Mouse (Mus musculus) WW6 (cell line): Measurements from ENCODE around the gene Bcl11b.

Experiments used
- DNase-seq: peaks from one replicate; pipeline ENCODE4 v3.0.0-alpha.2; 2013; ENCODE audit warnings: low read depth, low spot score

Gene Bcl11b

DNA sequence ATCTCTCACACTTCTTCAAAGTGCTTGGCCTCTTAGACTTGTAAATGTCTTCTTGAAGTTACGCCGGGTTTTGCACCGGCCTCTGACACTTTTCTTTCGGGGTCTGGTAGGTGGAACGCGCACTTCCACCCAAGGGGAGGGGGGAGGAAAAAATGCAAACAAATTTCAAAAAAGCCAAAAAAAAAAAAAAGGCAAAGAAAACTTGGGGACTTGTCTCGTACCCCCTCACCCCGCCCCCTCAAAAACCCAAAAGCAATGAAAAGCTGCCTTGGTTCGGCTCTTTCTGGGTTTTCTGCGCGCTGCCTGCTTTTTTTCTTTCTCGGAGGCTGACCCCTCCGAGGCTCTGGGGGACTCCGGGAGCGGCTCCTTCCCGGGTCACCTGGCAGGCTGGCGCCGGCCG is at the start of gene Bcl11b:
TSS of gene Bcl11b (minus strand) at position 120 of the 400 bp plus-strand sequence.
- no peak for DNase-seq

DNA sequence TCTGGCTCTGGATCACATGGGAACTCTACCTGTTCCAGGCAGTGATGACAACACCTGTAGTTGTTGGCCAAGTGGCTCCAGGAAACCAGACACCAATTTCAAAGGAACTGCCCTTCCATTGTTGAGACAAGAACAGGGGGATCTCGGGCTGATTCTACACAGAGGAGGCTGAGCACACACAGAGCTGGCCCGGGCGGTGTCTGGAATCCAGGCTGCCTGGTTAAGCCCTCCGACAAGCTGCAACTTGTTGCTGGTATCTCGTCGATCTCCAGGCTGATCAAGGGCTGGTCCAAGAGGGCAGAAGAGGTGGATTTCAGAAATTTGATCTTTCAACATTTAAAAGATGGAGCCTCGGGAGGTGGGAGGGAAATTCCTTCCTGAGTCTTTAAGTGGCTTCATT is 47.6 kb upstream of the Bcl11b start:
- no peak for DNase-seq

DNA sequence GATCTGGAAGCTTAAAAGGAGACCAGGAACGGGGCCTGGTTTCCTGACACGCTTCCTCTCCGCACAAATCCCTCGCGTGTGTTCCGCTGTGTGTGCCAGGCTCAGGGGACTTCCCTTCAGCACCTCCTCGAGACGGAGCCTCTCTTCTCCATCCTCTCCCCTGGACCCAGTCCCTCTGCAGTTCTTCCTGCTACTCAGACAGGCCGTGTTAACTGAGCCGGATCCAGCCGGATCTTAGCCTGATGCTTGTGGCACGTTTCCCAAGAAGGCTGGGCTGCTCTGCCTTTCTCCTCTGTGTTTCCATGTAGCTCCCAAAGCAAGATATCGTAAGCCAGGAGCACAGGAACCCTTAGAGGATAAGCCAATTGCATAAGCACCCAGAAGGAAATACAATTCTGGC is 46.2 kb upstream of the Bcl11b start:
- DNase-seq: no peak

DNA sequence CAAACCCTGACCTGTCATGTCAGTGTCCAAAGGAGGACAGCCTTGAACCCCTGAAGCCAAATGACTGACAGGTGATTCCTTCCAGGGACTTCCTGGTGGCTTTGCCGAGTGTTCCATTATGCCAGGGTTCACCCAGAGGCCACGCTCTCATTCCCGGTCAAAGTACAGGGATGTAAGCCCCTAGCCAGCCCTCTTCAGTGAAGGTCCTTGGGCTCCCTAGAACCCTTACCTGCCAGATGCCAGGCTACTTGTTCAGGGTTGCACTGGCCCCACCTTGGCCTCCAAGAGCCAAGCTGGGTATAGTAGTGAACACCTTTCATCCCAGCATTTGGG is 38.8 kb upstream of the Bcl11b start:
- DNase-seq: no peak

DNA sequence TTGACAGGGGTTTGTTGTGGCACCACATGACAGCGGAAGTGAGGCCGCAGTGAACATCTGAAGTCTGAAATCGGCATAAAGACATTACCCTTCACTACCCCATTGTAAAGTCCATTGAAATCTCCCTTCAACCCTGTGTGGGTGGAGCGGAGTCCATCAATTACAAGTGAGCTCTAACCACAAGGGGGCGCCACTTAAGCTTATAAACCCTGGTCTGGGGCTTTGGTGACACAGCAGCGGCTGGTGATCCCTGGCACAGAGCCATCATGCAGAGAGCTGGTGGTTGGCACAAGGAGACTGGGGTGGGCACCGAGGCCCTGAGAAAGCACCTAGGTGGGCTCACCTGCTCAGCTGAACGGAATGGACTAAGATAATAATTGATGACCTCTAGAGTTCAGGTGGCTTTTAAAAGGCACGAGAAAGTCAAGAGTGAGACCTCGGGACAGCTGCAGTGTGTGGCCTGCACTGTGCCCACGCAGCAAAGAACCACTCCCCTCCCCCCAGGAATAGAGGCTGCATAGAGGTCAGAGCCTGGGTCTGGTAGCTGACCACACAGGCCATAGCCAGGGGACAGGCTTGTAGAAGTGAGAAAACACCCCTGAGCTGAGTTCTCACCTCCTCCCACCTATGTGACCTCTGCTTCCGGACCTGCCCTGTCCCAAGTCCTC is 38.3 kb upstream of the Bcl11b start:
- DNase-seq: peak; percentile 38

DNA sequence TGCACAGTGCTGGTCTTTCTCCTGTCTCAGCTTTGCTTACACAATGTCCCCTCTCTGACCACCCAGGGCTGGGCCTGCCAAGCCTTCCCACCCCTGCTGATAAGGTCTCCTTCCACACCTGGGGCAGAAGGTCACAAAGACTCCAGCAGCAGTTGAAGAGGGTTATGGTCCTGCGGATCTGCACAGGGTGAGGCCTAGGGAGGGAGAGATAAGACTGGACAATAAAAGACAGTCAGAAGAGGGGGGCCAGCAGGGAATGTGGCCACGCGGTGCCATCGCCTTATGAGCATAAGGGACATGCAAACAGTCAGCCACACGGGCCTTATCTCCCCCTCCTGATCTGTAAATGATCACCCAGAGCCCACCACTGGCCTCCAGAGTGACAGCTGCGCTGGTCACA is 34.0 kb upstream of the Bcl11b start:
- DNase-seq: no peak

DNA sequence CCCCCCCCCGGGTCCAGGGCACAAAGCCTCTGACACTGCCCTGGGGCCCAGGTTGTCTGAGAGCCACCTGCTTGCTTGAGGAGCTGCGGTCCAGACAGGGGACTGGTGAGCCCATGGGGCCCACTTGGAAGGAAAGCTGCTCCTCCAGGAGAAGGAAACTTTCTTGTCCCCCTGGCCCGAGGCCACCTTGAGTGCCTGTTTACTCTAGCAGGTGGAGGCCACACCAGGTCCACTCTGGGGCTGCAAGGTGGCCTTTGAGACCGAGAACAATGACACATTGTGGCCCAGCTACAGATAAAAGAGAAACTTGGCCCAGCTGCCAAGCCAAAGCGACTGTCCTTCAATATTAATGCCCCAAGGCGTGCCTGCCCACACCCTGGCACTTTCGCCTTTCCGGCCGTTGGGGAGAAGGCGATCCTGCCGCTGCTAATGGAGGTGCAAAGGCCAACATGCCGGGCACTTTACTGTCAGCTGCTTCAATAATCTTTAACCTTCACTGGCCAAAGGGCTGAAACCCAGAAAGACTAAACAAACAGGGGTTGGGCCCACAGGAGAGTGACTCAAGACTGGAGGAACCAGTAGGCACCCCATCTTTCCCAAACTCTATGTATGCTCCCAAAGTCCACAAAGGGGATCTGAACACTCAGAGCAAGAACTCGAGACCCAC is 32.1 kb upstream of the Bcl11b start:
- DNase-seq: no peak

DNA sequence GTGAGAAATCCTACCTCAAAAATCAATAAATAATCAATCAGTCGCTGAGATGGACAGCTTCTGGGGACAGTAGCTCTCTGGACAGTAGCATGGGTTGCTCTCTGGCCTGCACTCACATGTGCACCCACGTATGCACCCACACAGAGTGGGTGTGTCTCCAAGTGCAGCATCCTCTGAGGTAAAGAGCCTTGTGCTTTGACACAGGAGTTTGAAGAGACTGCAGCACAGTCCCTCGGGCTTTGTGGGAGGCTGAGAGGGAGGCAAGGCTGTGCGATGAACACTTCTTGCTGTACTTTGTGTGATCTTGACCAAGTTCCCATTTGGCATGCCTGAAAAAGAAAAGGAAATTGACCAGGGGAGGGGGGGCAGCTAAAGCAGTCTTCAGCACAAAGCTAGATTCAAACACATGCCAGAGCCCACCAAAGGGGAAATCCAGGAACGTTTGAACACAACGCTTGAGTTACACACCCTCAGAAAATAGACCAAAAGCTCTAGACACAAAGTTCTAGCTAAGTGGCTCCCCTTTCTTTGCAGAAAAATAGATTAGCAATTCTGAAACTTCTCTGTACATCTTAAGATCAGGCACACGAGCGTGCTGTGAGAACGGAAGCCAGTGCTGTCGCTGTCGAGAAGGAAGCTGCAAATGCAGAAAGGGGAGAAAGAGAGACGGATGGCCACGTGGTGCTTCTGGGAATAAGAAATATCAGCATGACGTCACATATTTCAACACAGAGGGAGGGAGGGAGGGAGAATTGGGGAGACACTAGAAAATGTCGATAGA is 19.6 kb upstream of the Bcl11b start:
- DNase-seq: no peak

DNA sequence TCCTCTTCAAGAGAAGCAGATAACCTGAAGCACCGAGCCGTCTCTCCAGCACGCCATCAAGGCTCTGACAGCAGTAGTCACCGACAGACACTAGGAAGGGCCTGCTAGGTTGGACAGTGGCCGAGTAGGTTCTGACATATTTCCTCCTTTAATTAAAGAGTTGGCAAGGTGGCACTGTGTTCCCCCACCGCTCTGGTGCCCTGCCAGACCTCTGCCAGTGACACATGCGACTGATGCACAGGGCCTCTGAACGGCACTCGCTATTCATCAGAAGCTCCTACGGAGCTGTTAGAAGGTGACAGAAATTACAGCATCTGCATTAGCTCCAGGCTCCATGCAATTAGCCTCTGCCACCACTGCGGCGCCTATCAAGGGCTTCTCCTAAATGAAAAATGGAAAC is 8.6 kb upstream of the Bcl11b start:
- DNase-seq: no peak

DNA sequence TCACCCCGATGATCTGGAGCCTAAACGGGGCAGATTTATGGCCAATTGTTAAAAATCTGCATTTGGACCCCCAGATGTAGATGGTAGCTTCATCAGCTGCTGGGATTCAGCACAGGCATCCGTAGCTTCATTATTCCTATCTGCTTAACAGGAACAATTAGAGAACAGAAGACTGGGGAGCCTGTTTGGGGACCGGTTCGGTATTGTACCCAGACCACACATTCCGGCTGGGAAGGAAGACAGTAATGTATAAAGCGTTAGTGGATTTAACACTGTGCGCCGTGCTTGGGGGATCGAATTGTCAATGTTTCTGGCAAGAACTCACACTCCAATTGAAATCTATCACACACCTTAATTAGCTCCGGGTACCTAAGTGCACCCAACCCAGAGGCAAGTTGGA is 6.9 kb upstream of the Bcl11b start:
- DNase-seq: no peak

DNA sequence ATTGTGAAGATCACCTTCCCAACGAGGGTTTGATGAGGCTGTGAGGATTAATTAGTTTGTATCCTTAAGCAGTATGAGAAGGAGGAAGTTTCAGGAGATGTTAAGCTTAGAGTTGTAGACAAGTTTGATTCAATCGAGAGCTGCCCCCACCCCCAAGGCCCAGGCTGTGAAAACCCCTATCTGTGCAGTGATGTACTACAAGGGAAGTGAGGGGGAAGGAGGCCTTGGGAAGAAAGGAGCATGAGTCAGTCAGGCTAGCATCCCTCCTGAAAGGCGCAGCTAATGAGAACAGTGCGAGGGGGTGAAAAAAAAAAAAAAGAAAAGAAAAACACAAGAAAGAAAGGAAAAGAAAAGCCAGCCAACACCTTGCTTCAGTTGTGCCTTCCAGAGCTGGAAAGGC is 5.8 kb upstream of the Bcl11b start:
- DNase-seq: no peak

DNA sequence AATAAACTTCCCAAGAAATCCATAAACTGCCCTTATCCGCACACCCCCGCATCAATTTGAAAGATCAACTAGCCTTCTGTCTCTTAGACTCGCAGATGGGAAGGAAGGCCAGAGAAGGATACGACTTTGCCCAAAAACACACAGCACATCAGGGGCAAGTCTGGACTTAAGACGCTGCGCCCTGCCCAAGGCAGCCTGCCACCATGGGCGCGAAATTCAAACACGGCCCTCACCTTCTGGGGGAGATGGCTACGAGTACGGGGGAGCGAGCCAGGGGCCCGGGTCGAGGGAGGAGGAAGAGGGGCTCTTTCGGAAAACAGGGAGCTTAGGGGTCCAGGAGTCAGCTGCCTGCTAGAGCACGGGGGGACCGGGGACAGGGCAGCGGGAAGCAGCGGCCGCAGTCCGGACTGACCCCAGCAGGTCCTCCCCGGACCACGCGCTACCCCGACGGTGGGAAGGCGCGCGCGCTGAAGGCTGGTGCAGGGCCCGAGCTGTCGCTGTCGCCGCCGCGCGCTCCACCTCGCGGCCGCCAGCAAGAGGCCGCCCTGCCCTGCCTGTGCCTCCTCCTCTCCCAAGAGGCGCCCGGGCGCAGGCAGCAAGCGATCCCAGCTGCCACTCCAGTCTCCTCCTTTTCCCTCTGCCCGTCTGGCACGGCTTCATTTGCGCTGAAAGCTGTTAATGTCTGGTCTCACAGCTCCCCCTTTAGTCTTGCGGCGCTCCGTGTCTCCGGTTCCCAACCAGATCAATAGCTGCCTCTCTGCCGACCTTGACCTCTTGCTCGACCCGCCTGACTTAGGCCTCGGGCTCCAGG is 2.6 kb upstream of the Bcl11b start:
- DNase-seq: no peak

DNA sequence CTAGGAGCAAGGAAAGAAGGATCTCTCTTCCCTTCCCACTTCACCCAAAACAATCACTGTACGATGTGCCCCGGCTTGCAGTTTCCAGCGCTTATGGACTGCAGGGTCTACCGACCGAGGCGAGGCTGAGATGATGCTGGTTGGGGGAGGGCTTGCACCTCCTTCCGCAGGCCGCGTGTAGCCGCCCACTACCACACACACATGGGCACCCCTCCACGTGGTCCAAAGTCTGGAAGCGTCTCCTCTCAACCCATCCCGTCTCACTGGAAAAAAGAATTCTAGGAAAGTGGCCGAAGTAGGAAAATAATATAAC is 2.0 kb upstream of the Bcl11b start:
- no peak for DNase-seq

DNA sequence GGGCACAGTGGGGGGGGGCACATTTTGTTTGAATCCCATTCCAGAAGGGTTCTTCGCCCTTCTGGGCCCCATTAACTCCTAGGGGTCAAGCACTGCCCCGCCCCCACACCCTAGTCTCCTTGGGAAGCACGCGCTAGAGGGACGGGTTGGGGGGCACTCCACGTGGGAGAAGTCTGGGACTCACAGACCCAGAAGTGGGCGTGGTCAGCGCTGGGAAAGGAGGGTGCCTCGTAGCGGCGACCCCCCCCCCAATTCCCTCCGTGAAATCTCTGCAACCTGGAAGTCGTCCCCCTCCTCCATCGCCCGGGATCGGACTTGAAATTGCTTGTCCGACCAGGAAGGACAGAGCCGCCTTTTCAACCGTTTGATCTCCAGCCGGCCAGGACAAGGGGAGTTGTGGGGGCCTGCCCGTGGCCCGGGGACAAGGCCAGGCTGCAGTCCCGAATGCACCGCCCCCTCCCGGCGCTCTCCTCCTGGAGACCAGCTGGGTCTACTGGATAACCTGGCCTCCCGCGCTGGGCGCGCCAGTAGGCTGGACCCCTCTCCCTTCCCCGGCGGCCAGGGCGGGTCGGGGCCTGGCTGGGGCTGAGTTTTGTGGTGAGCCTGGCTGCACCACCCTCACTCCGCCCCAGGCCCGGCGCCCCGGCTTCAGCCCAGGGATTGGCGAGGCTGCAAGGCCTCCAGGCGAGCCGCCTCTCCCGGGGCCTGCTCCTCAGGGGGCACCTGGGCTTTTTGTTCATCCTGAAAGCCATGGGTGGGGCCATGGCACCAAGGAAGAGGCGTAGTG is 1.5 kb upstream of the Bcl11b start:
- no peak for DNase-seq

DNA sequence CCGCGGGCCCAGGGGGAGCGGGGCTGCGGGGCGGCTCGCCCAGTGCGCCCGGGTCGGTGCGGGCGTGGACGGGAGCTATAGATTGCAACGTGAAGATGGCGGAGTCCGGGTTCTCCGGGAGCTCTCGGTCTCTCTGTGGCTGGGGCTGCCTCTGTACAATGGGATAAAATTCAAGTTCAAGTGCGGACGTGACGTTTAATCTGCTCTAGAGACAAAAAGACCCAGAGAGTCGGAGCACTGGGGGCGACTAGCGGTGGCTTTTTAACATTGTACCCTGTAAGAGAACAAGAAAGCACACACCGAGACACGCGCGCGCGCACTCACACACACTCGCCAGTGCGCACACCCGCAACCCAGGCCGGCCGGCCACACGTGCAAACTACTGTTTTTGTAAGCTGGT is 526 bp upstream of the Bcl11b start:
- peak; percentile 71 for DNase-seq

DNA sequence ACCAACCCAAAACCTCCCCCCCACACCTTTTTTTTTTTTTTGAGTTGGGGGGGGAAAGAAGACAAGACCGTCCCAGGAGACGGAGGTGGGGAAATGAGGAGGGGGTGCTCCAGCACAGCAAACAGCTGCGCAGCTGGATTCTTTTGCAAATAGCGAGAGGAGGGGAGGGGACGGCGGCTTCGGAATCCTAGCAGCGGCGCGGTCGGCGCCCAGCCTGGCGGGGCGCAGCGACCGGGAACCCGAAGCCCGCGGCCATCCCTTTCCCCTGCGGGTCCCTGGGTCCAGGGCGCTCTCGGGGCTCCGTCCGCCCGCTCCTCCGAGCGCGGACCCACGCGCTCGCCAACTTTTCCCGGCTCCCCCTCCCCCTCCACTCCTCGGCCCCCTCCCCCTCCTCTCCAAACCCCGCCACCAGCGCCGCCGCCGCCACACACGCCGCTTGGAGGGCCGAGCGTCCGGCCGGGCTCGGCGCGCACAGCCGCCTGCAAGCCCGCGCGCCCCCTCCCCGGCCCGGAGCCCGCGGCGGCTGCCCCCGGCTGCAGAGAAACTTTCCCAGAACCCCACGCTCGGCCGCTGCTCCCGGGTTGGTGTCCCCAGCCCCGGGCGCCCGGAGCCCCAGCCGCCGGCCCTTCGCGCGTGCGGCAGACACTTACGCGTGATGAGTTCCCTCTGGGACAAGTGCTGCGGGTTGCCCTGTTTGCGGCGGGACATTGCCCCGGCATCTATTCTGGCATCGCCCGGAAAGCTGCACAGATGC is 789 bp downstream of the Bcl11b start:
- no peak for DNase-seq

DNA sequence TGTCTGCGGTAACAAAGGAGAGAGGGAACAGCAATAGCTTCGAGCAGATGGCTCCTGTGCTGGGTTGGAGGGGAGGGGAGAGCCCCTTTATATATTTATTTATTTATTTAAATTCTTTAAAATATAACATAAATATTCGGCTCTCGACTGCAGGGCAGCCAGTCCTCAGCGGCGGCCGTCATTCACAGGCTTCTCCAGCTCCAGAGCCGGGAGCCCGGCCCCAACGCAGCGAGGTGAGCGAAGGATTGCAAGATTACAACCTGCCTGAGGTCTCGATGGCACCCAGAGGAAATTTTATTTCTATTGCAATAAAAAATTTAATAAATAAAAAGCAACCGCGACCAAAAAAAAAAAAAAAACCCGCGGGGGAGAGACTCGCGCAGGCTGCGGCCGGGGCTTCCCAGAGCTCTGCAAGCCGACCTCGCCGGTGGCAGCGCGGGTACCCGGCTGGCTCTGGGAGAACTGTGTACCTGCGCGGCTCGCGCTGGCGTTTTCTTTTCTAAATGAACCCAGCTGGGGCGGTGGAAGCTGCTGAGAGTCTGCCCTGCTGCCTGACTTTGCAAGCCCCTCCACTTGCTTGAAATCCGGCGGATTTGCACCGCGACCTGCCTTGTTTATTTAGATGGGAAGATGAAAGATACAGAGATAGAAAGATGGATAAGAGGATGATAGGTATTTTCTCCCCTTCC is 1.6 kb downstream of the Bcl11b start:
- no peak for DNase-seq

DNA sequence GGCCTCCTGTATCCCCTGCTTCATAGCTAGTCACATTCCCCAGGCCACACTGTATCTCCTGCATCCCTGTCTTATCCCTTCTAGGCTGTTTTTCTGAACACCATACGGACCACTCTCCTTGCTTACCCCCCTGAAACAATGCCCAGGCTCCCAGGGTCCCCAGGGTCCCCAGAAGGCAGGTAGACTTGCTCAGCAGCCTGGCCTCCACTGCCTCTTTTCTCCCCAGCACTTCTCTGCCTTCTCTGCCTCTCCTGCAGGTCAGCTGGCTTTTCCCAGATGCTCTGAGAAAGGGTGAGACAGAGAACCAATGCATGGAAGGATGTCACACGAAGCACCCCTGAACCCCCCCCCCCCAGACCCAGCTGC is 2.7 kb downstream of the Bcl11b start:
- DNase-seq: no peak

DNA sequence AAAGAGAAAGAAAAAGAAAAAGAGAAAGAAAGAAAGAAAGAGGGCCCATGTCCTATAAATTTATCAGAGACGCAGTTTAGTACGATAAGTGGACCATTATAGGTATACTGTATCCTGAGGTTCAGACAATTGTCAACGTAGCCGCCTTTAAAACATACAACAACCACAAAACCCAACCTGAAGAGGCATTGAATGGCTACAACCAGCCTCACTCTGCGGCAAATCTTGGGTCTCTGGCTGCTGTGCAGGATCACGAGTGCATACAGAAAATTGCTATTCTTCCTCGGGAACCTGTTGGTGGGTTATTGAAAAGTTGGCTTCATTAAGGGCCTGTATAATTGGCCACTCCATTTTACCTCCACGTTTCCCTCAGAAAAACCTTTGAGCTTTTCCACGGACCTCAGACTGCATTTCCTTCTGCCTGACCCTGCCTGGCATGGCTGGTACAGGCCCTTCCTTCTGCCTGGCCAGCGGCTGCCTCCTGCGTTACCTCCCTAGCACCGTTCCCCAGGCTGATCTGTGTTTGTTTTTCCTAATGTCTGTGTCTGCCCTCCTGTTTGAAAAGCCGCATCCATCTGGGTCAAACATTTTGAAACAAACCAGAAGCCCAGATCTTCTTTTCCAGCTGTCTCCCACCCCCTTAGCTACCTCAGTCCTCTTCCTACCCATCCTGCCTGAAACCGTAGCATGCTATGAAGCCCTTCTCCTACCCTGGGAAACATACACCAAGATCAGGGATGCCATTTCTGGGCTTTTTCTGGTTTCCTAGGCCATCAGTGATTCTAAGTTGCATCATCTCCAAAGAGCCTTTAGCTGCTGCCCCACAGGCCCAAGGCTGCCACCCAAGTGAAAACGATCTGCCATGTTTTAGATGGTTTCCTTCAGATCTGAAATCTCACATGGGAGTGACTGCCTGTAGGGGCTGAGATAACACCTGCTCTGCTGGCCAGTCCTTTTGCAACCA is 3.4 kb downstream of the Bcl11b start:
- no peak for DNase-seq
